Mouse (Mus musculus) embryonic facial prominence, embryonic 11.5 days (tissue): ENCODE measurements around the gene Lck. TPM values are rescaled to one million over a fixed set of nuclear protein-coding genes. Genes with fewer than 3 reads are reported as not detected.
A peak's percentile ranks its signal among the peaks of the same experiment; 100 is the strongest.

ENCODE experiments used
- ATAC-seq: fragments of 200-750 bp; cut with Nextera tagmentation; replicated peaks from 2 replicates; pipeline ENCODE4 v1.8.0; 2017; ENCODE audit warnings: low read depth; ENCODE audit not compliant: insufficient number of reproducible peaks, low FRiP score, low TSS enrichment
- DNase-seq: peaks from one replicate; pipeline ENCODE4 v3.0.0-alpha.2; 2015; ENCODE audit warnings: low spot score
- H3K27ac ChIP-seq: fragments of 300-500 bp; sonication (generic); replicated peaks from 2 replicates; pipeline ENCODE4 v1.5.1; 2014; ENCODE audit warnings: mild to moderate bottlenecking, low read depth, low read length, control low read depth
- H3K27me3 ChIP-seq: fragments of 300-500 bp; sonication (generic); 2 replicates; pipeline ENCODE4 v1.6.1; 2014; ENCODE audit warnings: mild to moderate bottlenecking, low read length, moderate library complexity, mixed read lengths; ENCODE audit not compliant: control insufficient read depth, insufficient read depth
- H3K36me3 ChIP-seq: fragments of 300-500 bp; sonication (generic); replicated peaks from 2 replicates; pipeline ENCODE4 v1.6.1; 2014; ENCODE audit warnings: low read depth, mild to moderate bottlenecking, low read length, moderate library complexity, mixed read lengths; ENCODE audit not compliant: control insufficient read depth, insufficient read depth
- H3K4me1 ChIP-seq: fragments of 300-500 bp; sonication (generic); 2 replicates; pipeline ENCODE4 v1.6.1; 2014; ENCODE audit warnings: low read length, mixed read lengths; ENCODE audit not compliant: control insufficient read depth, insufficient read depth
- H3K4me2 ChIP-seq: fragments of 300-500 bp; sonication (generic); 2 replicates; pipeline ENCODE4 v1.6.1; 2014; ENCODE audit warnings: low read depth, mild to moderate bottlenecking, control low read depth, low read length, moderate library complexity
- H3K4me3 ChIP-seq: fragments of 300-500 bp; sonication (generic); 2 replicates; pipeline ENCODE4 v1.5.1; 2014; ENCODE audit warnings: low read depth, low read length, control low read depth
- H3K9ac ChIP-seq: fragments of 300-500 bp; sonication (generic); replicated peaks from 2 replicates; pipeline ENCODE4 v1.6.1; 2014; ENCODE audit warnings: mild to moderate bottlenecking, control low read depth, low read length
- H3K9me3 ChIP-seq: fragments of 300-500 bp; sonication (generic); replicated peaks from 2 replicates; pipeline ENCODE4 v1.6.1; 2016; ENCODE audit warnings: mild to moderate bottlenecking, low read length, inconsistent platforms, mixed read lengths; ENCODE audit not compliant: control insufficient read depth
- WGBS: fragments of 180-500 bp; shearing (Covaris S2); extraction: QIAGEN DNeasy Blood & Tissue Kit; methylation state at CpG from one replicate; pipeline ENCODE4 v1.1.7; 2014; 5-methylcytosine and 5-hydroxymethylcytosine counted together
- polyA plus RNA-seq: library from polyadenylated mRNA; unstranded; fragments of >200 nt; fragmentation: Nextera tagmentation; extraction: Ambion mirVana; gene quantifications from 2 replicates; pipeline ENCODE4 v1.2.1, GENCODE M21; 2014

Lck gene
- polyA plus RNA-seq, 1 experiment from 2014 or later, result 11.3 TPM

GRCm38 (mm10) chr4:129580347-129580746 is 6.9 kb upstream of the Lck start:
- H3K4me1 ChIP-seq, result no peaks in the 10 kb centered on the region
- no peak overlapping the region for H3K4me3 ChIP-seq
- no peak overlapping the region for H3K27ac ChIP-seq
- H3K36me3 ChIP-seq, result no peaks in the 10 kb centered on the region
- no peak for DNase-seq
- no peak for ATAC-seq
- H3K9ac ChIP-seq, result no peak overlapping the region
- no peaks in the 10 kb centered on the region for H3K9me3 ChIP-seq
- 73% methylated on average over 7 of the region's 7 CpGs for WGBS
- H3K4me2 ChIP-seq, result no peak overlapping the region
- H3K27me3 ChIP-seq, result no peaks in the 10 kb centered on the region

- 88% methylated on average over 5 of the region's 5 CpGs for whole genome bisulfite sequencing
- no peak within 1 kb of the TSS for H3K4me2 ChIP-seq
Measured at GRCm38 (mm10) chr4:129578466-129578865, 5.0 kb upstream of the Lck start, which contains the start of gene Fam167b. Fam167b (minus strand) TSS chr4:129578549.

GRCm38 (mm10) chr4:129577688-129578087 is 4.2 kb upstream of the Lck start:
- ATAC-seq, result no peak
- H3K9me3 ChIP-seq, result no peaks in the 10 kb centered on the region
- H3K9ac ChIP-seq, result no peak overlapping the region
- WGBS, result 84% methylated on average over 7 of the region's 7 CpGs
- H3K4me1 ChIP-seq, result no peaks in the 10 kb centered on the region
- no peak overlapping the region for H3K4me2 ChIP-seq
- no peak for DNase-seq
- no peaks in the 10 kb centered on the region for H3K36me3 ChIP-seq
- H3K27ac ChIP-seq, result no peak overlapping the region
- no peaks in the 10 kb centered on the region for H3K27me3 ChIP-seq
- H3K4me3 ChIP-seq, result no peak overlapping the region

More at GRCm38 (mm10) chr4:129578466-129578865, 5.0 kb upstream of the Lck start, which contains the start of gene Fam167b:
- Histone ChIP-seq H3K27ac (no peak within 1 kb of the TSS), H3K27me3 (no peaks in the 10 kb centered on the region), H3K36me3 (no peaks in the 10 kb centered on the region), H3K9ac (no peak within 1 kb of the TSS), H3K4me1 (no peaks in the 10 kb centered on the region), H3K9me3 (no peaks in the 10 kb centered on the region), H3K4me3 (no peak within 1 kb of the TSS)
- DNase-seq (no peak), ATAC-seq (no peak)

GRCm38 (mm10) chr4:129576863-129577491 is 3.5 kb upstream of the Lck start:
- ATAC-seq (no peak), DNase-seq (peak; percentile 73)
- Histone ChIP-seq H3K27ac (no peak overlapping the region), H3K27me3 (no peaks in the 10 kb centered on the region), H3K4me2 (no peak overlapping the region), H3K9ac (0 out of 2 replicates have a peak overlapping the region, but pooled peaks have one; percentile 9), H3K36me3 (no peaks in the 10 kb centered on the region), H3K4me1 (no peaks in the 10 kb centered on the region), H3K9me3 (no peaks in the 10 kb centered on the region), H3K4me3 (no peak overlapping the region)
- 33% methylated on average over 21 of the region's 21 CpGs for WGBS

GRCm38 (mm10) chr4:129575171-129575844 is 1.9 kb upstream of the Lck start:
- Histone ChIP-seq H3K36me3 (no peaks in the 10 kb centered on the region), H3K9me3 (no peaks in the 10 kb centered on the region), H3K27me3 (no peaks in the 10 kb centered on the region), H3K4me3 (no peak overlapping the region), H3K4me2 (no peak overlapping the region), H3K4me1 (no peaks in the 10 kb centered on the region), H3K9ac (no peak overlapping the region), H3K27ac (no peak overlapping the region)
- 49% methylated on average over 8 of the region's 8 CpGs for WGBS
- ATAC-seq (no peak), DNase-seq (peak; percentile 5)

GRCm38 (mm10) chr4:129573093-129573370 is 409 bp downstream of the Lck start:
- H3K9ac ChIP-seq, result no peak overlapping the region
- H3K4me2 ChIP-seq, result no peak overlapping the region
- H3K27ac ChIP-seq, result no peak overlapping the region
- WGBS, result 92% methylated on average over 4 of the region's 4 CpGs
- no peaks in the 10 kb centered on the region for H3K36me3 ChIP-seq
- no peak overlapping the region for H3K4me3 ChIP-seq
- no peak for ATAC-seq
- DNase-seq, result no peak
- no peaks in the 10 kb centered on the region for H3K9me3 ChIP-seq
- no peaks in the 10 kb centered on the region for H3K4me1 ChIP-seq
- H3K27me3 ChIP-seq, result no peaks in the 10 kb centered on the region

GRCm38 (mm10) chr4:129572236-129573092 is 977 bp downstream of the Lck start:
- WGBS, result 77% methylated on average over 13 of the region's 13 CpGs
- no peak overlapping the region for H3K4me3 ChIP-seq
- no peaks in the 10 kb centered on the region for H3K4me1 ChIP-seq
- H3K27ac ChIP-seq, result no peak overlapping the region
- no peak overlapping the region for H3K9ac ChIP-seq
- no peaks in the 10 kb centered on the region for H3K36me3 ChIP-seq
- H3K27me3 ChIP-seq, result no peaks in the 10 kb centered on the region
- H3K9me3 ChIP-seq, result no peaks in the 10 kb centered on the region
- no peak overlapping the region for H3K4me2 ChIP-seq
- ATAC-seq (no peak), DNase-seq (no peak)
